Mouse (Mus musculus): ENCODE data around the gene Olfr395.
"Not testable (repeated sequence)": the region's sequence is repeated elsewhere in the genome, so short reads cannot be mapped to it uniquely, and the experiment has no call there.

Gene Olfr395

DNA sequence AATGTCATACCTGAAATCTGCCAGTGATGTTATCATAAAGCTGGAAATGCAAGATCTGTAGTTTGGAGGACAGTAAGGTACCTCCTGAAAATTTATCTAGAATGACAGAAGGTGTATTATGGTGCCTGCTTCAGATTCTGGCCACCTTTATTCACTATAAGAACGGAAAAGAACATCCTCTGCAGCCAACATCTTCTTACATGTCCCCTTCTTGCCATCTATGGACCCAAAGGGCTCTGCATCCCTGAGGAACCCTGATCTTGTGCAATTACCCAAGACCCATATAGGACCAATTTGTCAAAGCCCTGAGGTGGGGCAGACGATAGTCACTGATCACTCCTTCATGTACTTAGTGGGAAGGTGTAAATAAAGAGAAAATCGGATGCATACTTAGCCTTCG is at the start of gene Olfr395:
Gene Olfr395, minus strand, starts transcription at position 101 of the 400 bp plus-strand sequence.
- not testable (repeated sequence) for DNase-seq

- no peak for DNase-seq
Observed at GRCm38 (mm10) chr11:73936377-73936776, 27.3 kb upstream of the Olfr395 start, which contains the start of gene Olfr23. Olfr23 (plus strand) TSS chr11:73936677.

GRCm38 (mm10) chr11:73890671-73891070 is 18.4 kb downstream of the Olfr395 start, which contains the start of gene Olfr394:
Olfr394 (minus strand) TSS chr11:73890771.
- DNase-seq = no peak
